Mouse (Mus musculus): ENCODE results near the gene Nudt14.

DNA sequence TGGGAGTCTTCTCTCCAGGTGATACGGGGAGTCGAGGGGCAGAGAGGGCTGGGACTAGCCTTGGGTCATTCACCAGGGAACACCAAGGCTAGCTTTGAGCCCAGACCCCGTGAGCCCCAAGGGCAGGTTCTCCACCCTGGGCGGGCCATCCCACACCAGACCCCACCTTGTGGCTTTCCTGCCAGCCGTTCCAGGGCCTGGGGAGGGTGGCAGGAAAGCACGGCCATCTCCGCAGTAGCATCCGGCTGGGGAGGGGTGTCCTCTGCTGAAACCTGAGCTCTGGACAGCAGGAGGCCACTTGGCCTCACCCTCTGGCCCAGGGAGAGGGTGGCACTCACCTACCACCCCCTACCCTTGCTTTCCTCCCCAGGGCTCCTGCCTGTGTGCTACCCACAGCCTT is 24.0 kb downstream of the Nudt14 start:
- TF ChIP-seq EP300 (IDR thresholded peaks at IDR 0.05; ENCODE audit: low read depth) (no peak), CTCF (IDR thresholded peaks at IDR 0.05; ENCODE audit: low read depth) (no peak)

Data from heart, postnatal 0 days (tissue).